Mouse (Mus musculus) liver, embryonic 14.5 days (tissue): Measurements from ENCODE around the gene Mlph.

Experiments used
- CTCF ChIP-seq: IDR thresholded peaks from 2 replicates; pipeline ENCODE4 v1.5.1; 2016; ENCODE audit warnings: antibody characterized with exemption, low read depth, control low read depth
- EP300 ChIP-seq: IDR thresholded peaks from 2 replicates; pipeline ENCODE4 v1.6.1; 2016; ENCODE audit warnings: antibody characterized with exemption, low read depth

DNA sequence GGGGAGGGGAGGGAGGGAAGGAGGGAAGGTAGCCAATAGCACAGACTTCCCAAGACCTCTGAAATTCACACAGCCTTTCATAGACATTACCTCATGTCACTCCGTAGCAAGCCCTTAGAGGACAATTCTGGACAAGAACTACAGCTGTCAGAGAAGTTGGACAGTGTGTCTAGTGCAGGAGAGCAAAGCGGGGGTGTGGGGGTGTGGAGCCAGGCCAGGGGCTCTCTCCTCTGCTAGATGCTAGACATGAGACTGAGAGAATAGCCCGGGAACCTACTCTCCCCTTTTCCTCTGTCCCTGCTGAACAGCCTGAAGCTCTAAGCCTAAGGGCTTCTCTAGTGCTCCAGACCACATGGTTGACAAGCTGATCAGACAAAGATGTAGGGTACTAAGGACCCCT is 19.9 kb upstream of the Mlph start:
- no peak for TF ChIP-seq CTCF
- TF ChIP-seq EP300: no peak
